Mouse (Mus musculus): ENCODE results near the gene Cend1. TPM values are rescaled to one million over a fixed set of nuclear protein-coding genes. Genes with fewer than 3 reads are reported as not detected.
A peak's percentile ranks its signal among the peaks of the same experiment; 100 is the strongest.

The Cend1 gene
- 0.09 TPM in 1 of 2 replicates, not detected in the other for polyA plus RNA-seq (2012; rRNA removed)
- not detected in 2 replicates for polyA plus RNA-seq (2014; fragmentation: Nextera tagmentation; extraction: Ambion mirVana)

GRCm38 (mm10) chr7:141429310-141429709 is at the start of gene Cend1:
Gene Cend1 (minus strand): TSS chr7:141429491.
- no peaks in the 10 kb centered on the region for H3K36me3 ChIP-seq (replicated peaks; ENCODE audit: control insufficient read depth, insufficient read depth, low read depth)
- H3K27ac ChIP-seq, result no peak within 1 kb of the TSS
- H3K4me2 ChIP-seq (ENCODE audit: low read depth), result no peak within 1 kb of the TSS
- no peak within 1 kb of the TSS for H3K9ac ChIP-seq (replicated peaks)
- H3K27me3 ChIP-seq (ENCODE audit: control insufficient read depth, insufficient read depth, low read length), result no peaks in the 10 kb centered on the region
- TF ChIP-seq EP300 (IDR thresholded peaks at IDR 0.05; ENCODE audit: low read depth) (no peak), CTCF (IDR thresholded peaks at IDR 0.05; ENCODE audit: low read depth) (no peak)
- ATAC-seq (ENCODE audit: insufficient read depth) (peak; percentile 27; the same call in 1 of the 2 replicates), DNase-seq (ENCODE audit: low read depth in 3 of 3, low spot score in 3 of 3) (no peak)
- 14% methylated on average over 19 of the region's 19 CpGs for WGBS (ENCODE audit: insufficient replicate concordance)
- H3K4me3 ChIP-seq (ENCODE audit: insufficient read depth in 1 of 2, low read depth in 2 of 2, low read length in 2 of 2), result no peak within 1 kb of the TSS
- no peaks in the 10 kb centered on the region for H3K9me3 ChIP-seq (ENCODE audit: control insufficient read depth, low read length)
- peaks cover 0 to 6% of the 10 kb centered on the region in 2 experiments; a peak in 3 of 4 replicates for H3K4me1 ChIP-seq (replicated peaks; ENCODE audit: control insufficient read depth in 2 of 2, insufficient read depth in 2 of 2, low read length in 1 of 2)

DNA sequence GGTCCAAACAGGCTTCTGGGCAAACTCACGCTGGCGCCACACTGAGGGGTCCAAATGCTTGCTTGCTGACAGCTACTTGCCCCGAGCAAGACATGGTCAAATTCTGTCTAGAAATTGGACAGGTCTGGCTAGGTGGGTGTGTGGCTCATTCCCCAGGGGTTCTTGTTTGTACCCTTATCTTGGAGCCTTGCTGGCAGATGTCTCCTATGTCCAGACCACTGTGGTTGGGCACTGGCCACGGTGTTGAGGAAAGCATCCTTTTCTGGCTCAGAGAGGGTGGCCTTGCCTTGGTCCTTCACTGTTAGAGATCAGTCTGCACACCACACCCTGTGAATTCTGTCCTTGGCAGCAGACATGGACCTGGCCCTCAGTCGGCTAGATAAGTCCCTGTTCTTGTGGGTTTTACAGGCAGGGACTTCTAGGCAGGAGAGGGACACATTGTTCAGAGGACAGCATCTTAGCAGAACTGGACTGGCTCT is 49.0 kb upstream of the Cend1 start:
- peaks cover 36 to 43% of the 10 kb centered on the region in 2 experiments for H3K4me1 ChIP-seq (replicated peaks; ENCODE audit: control insufficient read depth in 2 of 2, insufficient read depth in 2 of 2, low read length in 1 of 2)
- DNase-seq (ENCODE audit: low read depth in 3 of 3, low spot score in 3 of 3) (no peak), ATAC-seq (ENCODE audit: insufficient read depth) (no peak)
- H3K36me3 ChIP-seq (replicated peaks; ENCODE audit: control insufficient read depth, insufficient read depth, low read depth), result no peaks in the 10 kb centered on the region
- no peak overlapping the region; the same call in 1 of the 2 replicates for H3K27ac ChIP-seq
- no peak overlapping the region for H3K4me3 ChIP-seq (ENCODE audit: insufficient read depth in 1 of 2, low read depth in 2 of 2, low read length in 2 of 2)
- H3K27me3 ChIP-seq (ENCODE audit: control insufficient read depth, insufficient read depth, low read length), result peaks cover 20% of the 10 kb centered on the region
- no peak overlapping the region for H3K4me2 ChIP-seq (ENCODE audit: low read depth)
- H3K9ac ChIP-seq (replicated peaks), result no peak overlapping the region
- H3K9me3 ChIP-seq (ENCODE audit: control insufficient read depth, low read length), result no peaks in the 10 kb centered on the region
- WGBS (ENCODE audit: insufficient replicate concordance), result 14% methylated on average over 5 of the region's 5 CpGs
- no peak for TF ChIP-seq EP300 (IDR thresholded peaks at IDR 0.05; ENCODE audit: low read depth)
- no peak for TF ChIP-seq CTCF (IDR thresholded peaks at IDR 0.05; ENCODE audit: low read depth)

GRCm38 (mm10) chr7:141477578-141478269 is 48.4 kb upstream of the Cend1 start:
- Histone ChIP-seq H3K4me2 (ENCODE audit: low read depth) (peak overlapping the region; percentile 95), H3K27me3 (ENCODE audit: control insufficient read depth, insufficient read depth, low read length) (peaks cover 18% of the 10 kb centered on the region), H3K4me3 (ENCODE audit: insufficient read depth in 1 of 2, low read depth in 2 of 2, low read length in 2 of 2) (no peak overlapping the region), H3K9ac (replicated peaks) (no peak overlapping the region), H3K36me3 (replicated peaks; ENCODE audit: control insufficient read depth, insufficient read depth, low read depth) (peaks cover 2% of the 10 kb centered on the region; the same call in 1 of the 2 replicates), H3K4me1 (replicated peaks; ENCODE audit: control insufficient read depth in 2 of 2, insufficient read depth in 2 of 2, low read length in 1 of 2) (peaks cover 36 to 43% of the 10 kb centered on the region in 2 experiments), H3K27ac (peak overlapping the region; percentile 46), H3K9me3 (ENCODE audit: control insufficient read depth, low read length) (no peaks in the 10 kb centered on the region)
- no peak for DNase-seq (ENCODE audit: low read depth in 3 of 3, low spot score in 3 of 3)
- ATAC-seq (ENCODE audit: insufficient read depth), result no peak
- WGBS (ENCODE audit: insufficient replicate concordance), result 13% methylated on average over 4 of the region's 4 CpGs
- TF ChIP-seq EP300 (IDR thresholded peaks at IDR 0.05; ENCODE audit: low read depth) (no peak), CTCF (IDR thresholded peaks at IDR 0.05; ENCODE audit: low read depth) (no peak)

DNA sequence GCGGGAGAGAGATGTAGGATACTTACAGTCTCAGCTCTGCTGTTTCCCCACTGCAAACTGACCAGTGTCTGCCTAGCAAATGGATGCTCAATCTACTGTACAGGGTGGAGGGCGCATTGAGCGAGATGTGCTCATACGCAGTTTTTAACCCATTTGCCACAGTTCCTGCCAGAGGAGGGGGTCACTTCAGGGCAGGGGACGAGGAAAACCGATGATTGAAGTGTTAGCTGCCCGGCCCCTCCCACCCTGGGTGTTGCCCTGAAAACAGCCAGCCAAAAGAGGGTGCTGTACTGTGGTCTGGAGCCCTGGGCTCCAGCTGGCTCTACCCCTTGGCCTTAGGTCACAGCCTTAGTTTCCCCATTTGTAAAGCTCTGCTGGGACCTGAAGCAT is 47.7 kb upstream of the Cend1 start:
- TF ChIP-seq EP300 (IDR thresholded peaks at IDR 0.05; ENCODE audit: low read depth), result no peak
- peak; percentile 48 for TF ChIP-seq CTCF (IDR thresholded peaks at IDR 0.05; ENCODE audit: low read depth)
- Histone ChIP-seq H3K9ac (replicated peaks) (peak overlapping the region; percentile 5; the same call in 1 of the 2 replicates), H3K27me3 (ENCODE audit: control insufficient read depth, insufficient read depth, low read length) (peaks cover 10% of the 10 kb centered on the region), H3K36me3 (replicated peaks; ENCODE audit: control insufficient read depth, insufficient read depth, low read depth) (peaks cover 9% of the 10 kb centered on the region), H3K4me3 (ENCODE audit: insufficient read depth in 1 of 2, low read depth in 2 of 2, low read length in 2 of 2) (peak overlapping the region; percentile 65 to 88), H3K9me3 (ENCODE audit: control insufficient read depth, low read length) (no peaks in the 10 kb centered on the region), H3K27ac (peak overlapping the region; percentile 46), H3K4me2 (ENCODE audit: low read depth) (peak overlapping the region; percentile 95), H3K4me1 (replicated peaks; ENCODE audit: control insufficient read depth in 2 of 2, insufficient read depth in 2 of 2, low read length in 1 of 2) (peaks cover 36 to 43% of the 10 kb centered on the region in 2 experiments)
- DNase-seq (ENCODE audit: low read depth in 3 of 3, low spot score in 3 of 3) (no peak), ATAC-seq (ENCODE audit: insufficient read depth) (peak; percentile 9; the same call in 1 of the 2 replicates)
- 4% methylated on average over 7 of the region's 7 CpGs for WGBS (ENCODE audit: insufficient replicate concordance)
